Mouse (Mus musculus): Measurements from ENCODE around the gene Rnft1. TPM values are rescaled to one million over a fixed set of nuclear protein-coding genes. Genes with fewer than 3 reads are reported as not detected.
"Not testable (repeated sequence)": the region's sequence is repeated elsewhere in the genome, so short reads cannot be mapped to it uniquely, and the experiment has no call there.

Rnft1 gene
- total and polyA plus RNA-seq, 3 experiments: 38.1 to 42.0 TPM; not detected in 1

DNA sequence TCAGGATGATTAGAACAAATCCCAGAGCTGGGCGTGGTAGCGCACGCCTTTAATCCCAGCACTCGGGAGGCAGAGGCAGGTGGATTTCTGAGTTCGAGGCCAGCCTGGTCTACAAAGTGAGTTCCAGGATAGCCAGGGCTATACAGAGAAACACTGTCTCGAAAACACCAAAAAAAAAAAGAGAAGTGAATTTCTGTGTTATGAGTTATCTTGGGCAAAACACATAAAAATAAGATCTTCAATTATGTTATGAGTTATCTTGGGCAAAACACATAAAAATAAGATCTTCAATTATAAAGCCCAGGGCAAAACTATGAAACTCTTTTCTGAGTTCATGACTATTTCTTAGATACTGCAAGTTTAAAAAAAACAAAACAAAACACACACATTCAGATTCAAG, 48.8 kb downstream of the Rnft1 start:
- peaks cover 14 to 49% of the 10 kb centered on the region in 2 experiments for H3K36me3 ChIP-seq (ENCODE audit: control insufficient read depth in 1 of 2, insufficient read depth in 2 of 2, low read length in 2 of 2)
- not testable (repeated sequence) for H3K4me3 ChIP-seq (ENCODE audit: control insufficient read depth in 1 of 2, insufficient read depth in 1 of 2, low read depth in 2 of 2, low read length in 2 of 2); H3K27me3 ChIP-seq (ENCODE audit: control insufficient read depth in 1 of 2, insufficient read depth in 2 of 2, low read length in 2 of 2); H3K9me3 ChIP-seq (replicated peaks; ENCODE audit: insufficient read depth, low read length); DNase-seq (ENCODE audit: low read depth, low spot score); H3K9ac ChIP-seq (ENCODE audit: control insufficient read depth, low read depth, low read length, poor library complexity, severe bottlenecking); H3K4me1 ChIP-seq (ENCODE audit: control insufficient read depth in 1 of 2, insufficient read depth in 2 of 2, low read length in 2 of 2); H3K27ac ChIP-seq (ENCODE audit: control insufficient read depth, low read depth, low read length)
- peaks cover 22% of the 10 kb centered on the region for H3K79me2 ChIP-seq (ENCODE audit: control insufficient read depth, insufficient read depth, low read length, poor library complexity)
- TF ChIP-seq EP300 (IDR thresholded peaks at IDR 0.05; ENCODE audit: low read depth in 1 of 2, low read length in 2 of 2) (peak in 1 of 2 experiments; percentile 52; a peak in 1 of 4 replicates), TCF12 (IDR thresholded peaks at IDR 0.05; ENCODE audit: low read depth, low read length) (peak; percentile 42; the same call in 1 of the 2 replicates), ZNF384 (IDR thresholded peaks at IDR 0.05; ENCODE audit: low read depth, low read length) (peak; percentile 51), GATA1 (IDR thresholded peaks at IDR 0.05; ENCODE audit: low read depth, low read length) (0 out of 2 replicates have a peak, but pooled peaks have one; percentile 29)

- H3K4me3 ChIP-seq (ENCODE audit: control insufficient read depth in 1 of 2, insufficient read depth in 1 of 2, low read depth in 2 of 2, low read length in 2 of 2): no peak overlapping the region
Observed at GRCm38 (mm10) chr11:86534201-86534910, 49.9 kb downstream of the Rnft1 start.

GRCm38 (mm10) chr11:86538786-86539185, 54.3 kb downstream of the Rnft1 start:
- Histone ChIP-seq H3K79me2 (ENCODE audit: control insufficient read depth, insufficient read depth, low read length, poor library complexity) (peaks cover 63% of the 10 kb centered on the region), H3K27me3 (ENCODE audit: control insufficient read depth in 1 of 2, insufficient read depth in 2 of 2, low read length in 2 of 2) (no peaks in the 10 kb centered on the region), H3K36me3 (ENCODE audit: control insufficient read depth in 1 of 2, insufficient read depth in 2 of 2, low read length in 2 of 2) (peaks cover 23 to 30% of the 10 kb centered on the region in 2 experiments), H3K27ac (ENCODE audit: control insufficient read depth, low read depth, low read length) (no peak overlapping the region), H3K4me3 (ENCODE audit: control insufficient read depth in 1 of 2, insufficient read depth in 1 of 2, low read depth in 2 of 2, low read length in 2 of 2) (no peak overlapping the region), H3K9ac (ENCODE audit: control insufficient read depth, low read depth, low read length, poor library complexity, severe bottlenecking) (no peak overlapping the region), H3K4me1 (ENCODE audit: control insufficient read depth in 1 of 2, insufficient read depth in 2 of 2, low read length in 2 of 2) (peaks cover 4 to 8% of the 10 kb centered on the region in 2 experiments; a peak in 3 of 4 replicates), H3K9me3 (replicated peaks; ENCODE audit: insufficient read depth, low read length) (no peaks in the 10 kb centered on the region)
- no peak for DNase-seq (ENCODE audit: low read depth, low spot score)
- TF ChIP-seq SMC3 (IDR thresholded peaks at IDR 0.05; ENCODE audit: low read depth, low read length) (no peak), USF1 (IDR thresholded peaks at IDR 0.05; ENCODE audit: low read depth, low read length) (no peak), ZNF384 (IDR thresholded peaks at IDR 0.05; ENCODE audit: low read depth, low read length) (no peak), POLR2AphosphoS5 (IDR thresholded peaks at IDR 0.05; ENCODE audit: borderline replicate concordance, low read depth, low read length) (no peak), TCF12 (IDR thresholded peaks at IDR 0.05; ENCODE audit: low read depth, low read length) (no peak), GATA1 (IDR thresholded peaks at IDR 0.05; ENCODE audit: low read depth, low read length) (no peak), HCFC1 (IDR thresholded peaks at IDR 0.05; ENCODE audit: low read depth, low read length) (no peak), CHD1 (IDR thresholded peaks at IDR 0.05; ENCODE audit: low read depth, low read length) (no peak), MYC (IDR thresholded peaks at IDR 0.05; ENCODE audit: low read depth, low read length) (no peak), GABPA (IDR thresholded peaks at IDR 0.05; ENCODE audit: low read depth, low read length) (no peak), ETS1 (IDR thresholded peaks at IDR 0.05; ENCODE audit: low read depth, low read length) (no peak), TAL1 (IDR thresholded peaks at IDR 0.05; ENCODE audit: low read length) (no peak), BHLHE40 (IDR thresholded peaks at IDR 0.05; ENCODE audit: borderline replicate concordance, low read depth, low read length) (no peak), ZC3H11A (IDR thresholded peaks at IDR 0.05; ENCODE audit: low read depth, low read length) (no peak), ZKSCAN1 (IDR thresholded peaks at IDR 0.05; ENCODE audit: low read depth, low read length) (no peak), KAT2A (conservative IDR thresholded peaks at IDR 0.05; ENCODE audit: low read depth, low read length) (no peak), CHD2 (IDR thresholded peaks at IDR 0.05; ENCODE audit: low read length) (no peak), ZMIZ1 (IDR thresholded peaks at IDR 0.05; ENCODE audit: low read depth, low read length) (no peak), EP300 (IDR thresholded peaks at IDR 0.05; ENCODE audit: low read depth in 1 of 2, low read length in 2 of 2) (no peak)

More at GRCm38 (mm10) chr11:86534201-86534910, 49.9 kb downstream of the Rnft1 start:
- H3K27me3 ChIP-seq (ENCODE audit: control insufficient read depth in 1 of 2, insufficient read depth in 2 of 2, low read length in 2 of 2): no peaks in the 10 kb centered on the region
- peaks cover 14 to 47% of the 10 kb centered on the region in 2 experiments for H3K36me3 ChIP-seq (ENCODE audit: control insufficient read depth in 1 of 2, insufficient read depth in 2 of 2, low read length in 2 of 2)
- H3K79me2 ChIP-seq (ENCODE audit: control insufficient read depth, insufficient read depth, low read length, poor library complexity): peaks cover 25% of the 10 kb centered on the region
- H3K27ac ChIP-seq (ENCODE audit: control insufficient read depth, low read depth, low read length): no peak overlapping the region
- H3K9me3 ChIP-seq (replicated peaks; ENCODE audit: insufficient read depth, low read length): no peaks in the 10 kb centered on the region
- no peak for TF ChIP-seq GATA1 (IDR thresholded peaks at IDR 0.05; ENCODE audit: low read depth, low read length)
- no peak for TF ChIP-seq MAZ (IDR thresholded peaks at IDR 0.05; ENCODE audit: low read depth, low read length)
- no peak for TF ChIP-seq MAX (IDR thresholded peaks at IDR 0.05; ENCODE audit: low read length)
- no peak for TF ChIP-seq UBTF (IDR thresholded peaks at IDR 0.05; ENCODE audit: borderline replicate concordance, insufficient read depth, low read depth, low read length)
- no peak for TF ChIP-seq USF2 (IDR thresholded peaks at IDR 0.05; ENCODE audit: borderline replicate concordance in 1 of 2, insufficient read depth in 1 of 2, low read depth in 1 of 2, low read length in 2 of 2)
- no peak for TF ChIP-seq EP300 (IDR thresholded peaks at IDR 0.05; ENCODE audit: low read depth in 1 of 2, low read length in 2 of 2)
- no peak overlapping the region for H3K9ac ChIP-seq (ENCODE audit: control insufficient read depth, low read depth, low read length, poor library complexity, severe bottlenecking)
- peaks cover 0 to 6% of the 10 kb centered on the region in 2 experiments; a peak in 1 of 4 replicates for H3K4me1 ChIP-seq (ENCODE audit: control insufficient read depth in 1 of 2, insufficient read depth in 2 of 2, low read length in 2 of 2)
- no peak for DNase-seq (ENCODE audit: low read depth, low spot score)
